Mouse (Mus musculus): ENCODE measurements around the gene Kat5. TPM values are rescaled to one million over a fixed set of nuclear protein-coding genes. Genes with fewer than 3 reads are reported as not detected.

Kat5 gene
- polyA plus RNA-seq, 1 experiment from 2014 or later: 15.8 TPM

DNA sequence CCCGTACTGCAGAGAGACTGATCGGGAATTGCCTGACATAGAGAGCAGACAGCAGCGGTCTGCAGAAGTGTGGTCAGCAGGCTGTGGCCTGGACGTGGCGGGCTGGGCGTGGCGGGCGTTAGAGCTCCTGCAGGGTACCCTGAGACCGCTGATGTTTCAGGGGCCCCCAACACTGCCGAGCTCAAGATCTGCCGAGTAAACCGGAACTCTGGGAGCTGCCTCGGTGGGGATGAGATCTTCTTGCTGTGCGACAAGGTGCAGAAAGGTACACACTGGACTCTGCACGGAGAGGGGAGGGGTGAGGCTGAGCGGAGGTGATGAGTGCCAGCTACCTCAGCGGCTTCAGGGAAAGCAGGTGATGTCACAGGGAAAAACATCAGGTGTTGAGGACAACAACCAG, 31.0 kb upstream of the Kat5 start:
- WGBS (ENCODE audit: insufficient replicate concordance): 88% methylated on average over 17 of the region's 17 CpGs
- DNase-seq (no peak), ATAC-seq (no peak)
- H3K9me3 ChIP-seq (ENCODE audit: low read length): no peaks in the 10 kb centered on the region
- TF ChIP-seq EP300 (IDR thresholded peaks at IDR 0.05; ENCODE audit: low read depth) (no peak), CTCF (IDR thresholded peaks at IDR 0.05; ENCODE audit: low read depth) (no peak)
- H3K4me1 ChIP-seq (ENCODE audit: insufficient read depth): peaks cover 25% of the 10 kb centered on the region
- peaks cover 69% of the 10 kb centered on the region for H3K36me3 ChIP-seq (replicated peaks; ENCODE audit: insufficient read depth, low read length)
- no peak overlapping the region for H3K4me2 ChIP-seq (ENCODE audit: low read depth, low read length)
- no peak overlapping the region for H3K9ac ChIP-seq (replicated peaks)
- H3K27me3 ChIP-seq (ENCODE audit: insufficient read depth, low read length): no peaks in the 10 kb centered on the region
- no peak overlapping the region for H3K27ac ChIP-seq (ENCODE audit: low read depth)
- H3K4me3 ChIP-seq (ENCODE audit: low read depth, low read length): no peak overlapping the region

DNA sequence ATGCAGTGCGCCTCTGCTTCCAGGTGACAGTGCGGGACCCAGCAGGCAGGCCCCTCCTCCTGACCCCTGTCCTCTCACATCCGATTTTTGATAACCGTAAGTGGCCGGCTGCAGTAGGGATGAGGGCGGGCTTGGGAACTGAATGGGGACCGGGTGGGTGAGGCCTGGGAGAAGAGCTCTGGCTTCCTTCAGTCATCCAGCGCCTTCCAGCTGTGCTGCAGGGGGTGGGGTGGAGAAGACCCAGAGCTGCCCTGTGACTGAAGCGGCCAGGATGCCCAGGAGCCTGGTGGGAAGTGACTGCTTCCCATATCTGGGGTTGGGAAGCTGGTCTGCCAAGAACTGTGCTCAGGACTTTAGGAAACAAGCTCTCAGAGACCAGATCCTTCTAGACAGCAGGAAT, 30.3 kb upstream of the Kat5 start:
- H3K9ac ChIP-seq (replicated peaks): no peak overlapping the region
- DNase-seq (peak; percentile 21), ATAC-seq (no peak)
- H3K9me3 ChIP-seq (ENCODE audit: low read length): no peaks in the 10 kb centered on the region
- no peaks in the 10 kb centered on the region for H3K27me3 ChIP-seq (ENCODE audit: insufficient read depth, low read length)
- no peak overlapping the region for H3K27ac ChIP-seq (ENCODE audit: low read depth)
- peaks cover 62% of the 10 kb centered on the region for H3K36me3 ChIP-seq (replicated peaks; ENCODE audit: insufficient read depth, low read length)
- peaks cover 26% of the 10 kb centered on the region for H3K4me1 ChIP-seq (ENCODE audit: insufficient read depth)
- TF ChIP-seq CTCF (IDR thresholded peaks at IDR 0.05; ENCODE audit: low read depth): no peak
- TF ChIP-seq EP300 (IDR thresholded peaks at IDR 0.05; ENCODE audit: low read depth): no peak
- 84% methylated on average over 9 of the region's 9 CpGs for WGBS (ENCODE audit: insufficient replicate concordance)
- H3K4me2 ChIP-seq (ENCODE audit: low read depth, low read length): no peak overlapping the region
- H3K4me3 ChIP-seq (ENCODE audit: low read depth, low read length): no peak overlapping the region

GRCm38 (mm10) chr19:5638416-5639005, 28.5 kb upstream of the Kat5 start:
- H3K27ac ChIP-seq (ENCODE audit: low read depth): peak overlapping the region; percentile 95
- peaks cover 26% of the 10 kb centered on the region for H3K4me1 ChIP-seq (ENCODE audit: insufficient read depth)
- TF ChIP-seq EP300 (IDR thresholded peaks at IDR 0.05; ENCODE audit: low read depth) (no peak), CTCF (IDR thresholded peaks at IDR 0.05; ENCODE audit: low read depth) (no peak)
- no peaks in the 10 kb centered on the region for H3K27me3 ChIP-seq (ENCODE audit: insufficient read depth, low read length)
- peak overlapping the region; percentile 84 for H3K4me3 ChIP-seq (ENCODE audit: low read depth, low read length)
- 79% methylated on average over 18 of the region's 18 CpGs for WGBS (ENCODE audit: insufficient replicate concordance)
- peaks cover 47% of the 10 kb centered on the region for H3K36me3 ChIP-seq (replicated peaks; ENCODE audit: insufficient read depth, low read length)
- peak overlapping the region; percentile 97 for H3K4me2 ChIP-seq (ENCODE audit: low read depth, low read length)
- peak overlapping the region; percentile 90 for H3K9ac ChIP-seq (replicated peaks)
- ATAC-seq: peak; percentile 14; the same call in 1 of the 2 replicates
- peak; percentile 29 for DNase-seq
- H3K9me3 ChIP-seq (ENCODE audit: low read length): no peaks in the 10 kb centered on the region

DNA sequence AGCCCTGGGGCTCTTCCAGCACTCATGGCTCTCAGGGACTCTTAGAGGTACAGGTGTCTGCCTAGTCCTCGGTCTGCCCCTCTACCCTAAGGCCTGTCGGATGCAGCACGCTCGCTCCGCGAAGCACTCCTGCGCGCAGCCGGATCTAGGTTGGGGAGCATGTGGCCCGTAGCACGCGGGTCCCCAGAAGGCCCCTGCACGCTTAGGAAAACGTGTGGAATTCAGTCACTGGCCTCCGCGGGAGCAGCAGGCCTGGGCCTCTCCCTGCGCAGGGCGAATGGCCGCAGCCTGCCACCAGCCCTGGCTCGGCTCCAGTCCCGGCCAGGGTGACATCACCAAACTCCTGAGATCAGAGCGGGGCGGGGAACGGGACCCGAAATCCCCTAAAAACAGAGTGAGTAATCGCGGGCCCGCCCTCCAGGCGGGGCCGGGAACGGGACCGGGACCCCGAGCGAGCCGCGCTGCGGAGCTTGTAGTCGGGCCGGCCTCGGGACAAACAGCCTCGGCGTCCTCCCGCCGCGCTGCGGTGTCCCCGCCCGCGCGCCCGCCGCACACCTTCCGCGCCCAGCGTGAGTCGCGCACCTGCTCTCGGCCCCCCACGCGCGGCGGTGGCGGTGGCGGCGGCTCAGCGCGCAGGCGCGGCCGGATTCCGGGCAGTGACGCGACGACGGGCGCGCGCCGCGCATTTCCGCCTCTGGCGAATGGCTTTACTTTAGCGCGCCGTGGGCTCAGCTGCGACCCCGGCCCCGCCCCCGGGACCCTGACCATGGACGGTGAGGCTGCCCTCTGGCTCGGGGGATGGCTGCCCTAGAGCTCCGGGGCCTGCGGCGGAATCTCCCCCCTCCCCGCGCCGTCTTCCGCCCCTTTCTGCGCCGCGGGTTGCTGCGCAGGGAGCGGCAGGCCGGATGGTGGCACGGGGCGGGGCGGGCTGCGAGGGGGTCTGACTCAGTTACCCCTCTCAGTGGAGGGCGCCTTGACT, 27.3 kb upstream of the Kat5 start, which contains the start of gene Rela:
Gene Rela (plus strand): TSS at position 415 of the 979 bp plus-strand sequence.
- peak; percentile 91 for ATAC-seq
- 2% methylated on average over 62 of the region's 109 CpGs for WGBS (ENCODE audit: insufficient replicate concordance)
- peak within 1 kb of the TSS; percentile 84 for H3K4me3 ChIP-seq (ENCODE audit: low read depth, low read length)

GRCm38 (mm10) chr19:5636571-5637041, 26.6 kb upstream of the Kat5 start:
- ATAC-seq (peak; percentile 9; the same call in 1 of the 2 replicates), DNase-seq (no peak)
- H3K36me3 ChIP-seq (replicated peaks; ENCODE audit: insufficient read depth, low read length): peaks cover 29% of the 10 kb centered on the region
- H3K9me3 ChIP-seq (ENCODE audit: low read length): no peaks in the 10 kb centered on the region
- H3K27me3 ChIP-seq (ENCODE audit: insufficient read depth, low read length): no peaks in the 10 kb centered on the region
- peak overlapping the region; percentile 90 for H3K9ac ChIP-seq (replicated peaks)
- H3K4me3 ChIP-seq (ENCODE audit: low read depth, low read length): peak overlapping the region; percentile 84
- 30% methylated on average over 12 of the region's 12 CpGs for WGBS (ENCODE audit: insufficient replicate concordance)
- H3K27ac ChIP-seq (ENCODE audit: low read depth): peak overlapping the region; percentile 95
- peaks cover 26% of the 10 kb centered on the region for H3K4me1 ChIP-seq (ENCODE audit: insufficient read depth)
- peak overlapping the region; percentile 97 for H3K4me2 ChIP-seq (ENCODE audit: low read depth, low read length)
- TF ChIP-seq EP300 (IDR thresholded peaks at IDR 0.05; ENCODE audit: low read depth) (no peak), CTCF (IDR thresholded peaks at IDR 0.05; ENCODE audit: low read depth) (no peak)

More for the DNA sequence above, 27.3 kb upstream of the Kat5 start, which contains the start of gene Rela:
- H3K27ac ChIP-seq (ENCODE audit: low read depth): peak within 1 kb of the TSS; percentile 95
- peak within 1 kb of the TSS; percentile 97 for H3K4me2 ChIP-seq (ENCODE audit: low read depth, low read length)
- no peaks in the 10 kb centered on the region for H3K27me3 ChIP-seq (ENCODE audit: insufficient read depth, low read length)
- peak within 1 kb of the TSS; percentile 90 for H3K9ac ChIP-seq (replicated peaks)
- H3K36me3 ChIP-seq (replicated peaks; ENCODE audit: insufficient read depth, low read length): peaks cover 36% of the 10 kb centered on the region
- H3K4me1 ChIP-seq (ENCODE audit: insufficient read depth): peaks cover 26% of the 10 kb centered on the region
- peak; percentile 90 for DNase-seq
- H3K9me3 ChIP-seq (ENCODE audit: low read length): no peaks in the 10 kb centered on the region
- no peak for TF ChIP-seq EP300 (IDR thresholded peaks at IDR 0.05; ENCODE audit: low read depth)
- TF ChIP-seq CTCF (IDR thresholded peaks at IDR 0.05; ENCODE audit: low read depth): no peak
